ENCODE assay signal across 8 mouse cellular contexts in the genomic region with DNA sequence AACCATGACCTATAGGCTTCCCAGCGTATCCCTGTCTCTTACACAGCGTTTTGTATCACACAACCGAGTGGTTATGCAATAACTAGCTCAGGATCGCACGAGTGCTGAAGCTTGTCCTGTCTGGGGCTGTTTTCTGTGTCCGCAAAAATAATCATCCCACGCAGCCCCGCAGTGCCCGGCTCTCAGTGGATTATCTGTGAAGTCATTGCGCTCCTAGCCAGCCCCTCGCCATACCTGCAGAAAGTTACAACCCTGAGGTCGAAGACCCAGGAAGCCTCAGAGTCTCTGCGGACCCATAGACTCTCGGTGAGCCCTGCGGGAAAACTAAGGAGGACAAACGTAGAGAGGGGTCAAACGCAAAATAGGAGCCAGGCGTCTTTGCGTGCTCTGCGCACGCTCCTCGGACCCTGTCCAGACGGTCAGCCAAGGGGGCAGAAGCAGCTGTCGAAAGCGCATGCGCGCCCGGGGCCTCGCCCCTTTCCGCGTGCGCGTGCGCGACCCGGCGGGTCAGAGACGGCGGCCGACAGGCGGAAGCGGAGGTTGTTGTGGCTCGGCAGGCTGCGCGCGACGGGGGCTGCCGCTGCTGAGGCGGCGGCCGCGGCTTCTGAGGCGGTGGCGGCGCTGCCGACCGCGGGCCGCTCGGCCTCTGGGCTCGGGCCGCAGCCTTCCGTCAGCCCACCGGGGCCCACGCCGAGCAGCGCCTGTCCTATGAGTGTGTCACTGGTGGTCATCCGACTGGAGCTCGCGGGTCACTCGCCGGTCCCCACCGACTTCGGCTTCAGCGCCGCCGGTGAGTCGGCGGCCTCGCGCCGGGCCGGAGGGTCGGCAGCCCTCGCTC. TPM values are rescaled to one million over a fixed set of nuclear protein-coding genes. Genes with fewer than 3 reads are reported as not detected.
DNase-seq lines count a peak whose midpoint lies in the region; ATAC-seq lines count a peak whose summit lies in the region.

A gene (minus strand): TSS at position 456 of the 838 bp plus-strand sequence.
A gene (plus strand): TSS at position 505 of the 838 bp plus-strand sequence.

- WGBS in forebrain, embryonic 11.5 days: 2% methylated on average over 63 of the region's 85 CpGs
- 1% methylated on average over 82 of the region's 85 CpGs for WGBS in heart, embryonic 16.5 days
- under 1% methylated on average over 82 of the region's 85 CpGs for WGBS in liver, embryonic 15.5 days (ENCODE audit: insufficient replicate concordance)
- WGBS in neural tube, embryonic 12.5 days: 1% methylated on average over 82 of the region's 85 CpGs

- H3K4me1 ChIP-seq in forebrain, embryonic 11.5 days (replicated peaks; ENCODE audit: control insufficient read depth, insufficient read depth, low read length): peaks cover 6% of the 10 kb centered on the region; the same call in 1 of the 2 replicates
- peaks cover 10% of the 10 kb centered on the region for H3K4me1 ChIP-seq in heart, embryonic 16.5 days (ENCODE audit: control insufficient read depth, insufficient read depth, low read length)
- peaks cover 29% of the 10 kb centered on the region for H3K4me1 ChIP-seq in liver, embryonic 15.5 days (replicated peaks)
- peaks cover 11% of the 10 kb centered on the region for H3K4me1 ChIP-seq in neural tube, embryonic 12.5 days

- peak within 1 kb of the TSS; percentile 93 for H3K9ac ChIP-seq in forebrain, embryonic 11.5 days (ENCODE audit: low read length)
- H3K9ac ChIP-seq in heart, embryonic 16.5 days (ENCODE audit: low read length): peak within 1 kb of the TSS; percentile 93
- peak within 1 kb of the TSS; percentile 98 for H3K9ac ChIP-seq in liver, embryonic 15.5 days
- H3K9ac ChIP-seq in neural tube, embryonic 12.5 days: peak within 1 kb of the TSS; percentile 93

- peak; percentile 80 for ATAC-seq in forebrain, embryonic 11.5 days (replicated peaks; ENCODE audit: low FRiP score)
- ATAC-seq in heart, embryonic 16.5 days (replicated peaks; ENCODE audit: extremely low read depth, insufficient read depth, low FRiP score): peak; percentile 88
- peak; percentile 84 for ATAC-seq in liver, embryonic 15.5 days (ENCODE audit: insufficient read depth)
- peak; percentile 62 for ATAC-seq in neural tube, embryonic 12.5 days (ENCODE audit: low FRiP score, low read depth)

- H3K27ac ChIP-seq in forebrain, embryonic 11.5 days (ENCODE audit: low read depth, low read length): 0 out of 2 replicates have a peak within 1 kb of the TSS, but pooled peaks have one; percentile 15
- peak within 1 kb of the TSS; percentile 74 for H3K27ac ChIP-seq in heart, embryonic 16.5 days (ENCODE audit: low read length)
- peak within 1 kb of the TSS; percentile 83 for H3K27ac ChIP-seq in liver, embryonic 15.5 days (replicated peaks)
- H3K27ac ChIP-seq in neural tube, embryonic 12.5 days: 0 out of 2 replicates have a peak within 1 kb of the TSS, but pooled peaks have one; percentile 50

- H3K36me3 ChIP-seq in forebrain, embryonic 11.5 days (ENCODE audit: control insufficient read depth, insufficient read depth, low read length): no peaks in the 10 kb centered on the region; the same call in 1 of the 2 replicates
- H3K36me3 ChIP-seq in heart, embryonic 16.5 days (ENCODE audit: control insufficient read depth, insufficient read depth): peaks cover 23% of the 10 kb centered on the region
- H3K36me3 ChIP-seq in liver, embryonic 15.5 days (replicated peaks): peaks cover 37% of the 10 kb centered on the region
- H3K36me3 ChIP-seq in neural tube, embryonic 12.5 days: peaks cover 25% of the 10 kb centered on the region

- no peaks in the 10 kb centered on the region for H3K27me3 ChIP-seq in forebrain, embryonic 11.5 days (ENCODE audit: control insufficient read depth, insufficient read depth, low read length)
- no peaks in the 10 kb centered on the region for H3K27me3 ChIP-seq in heart, embryonic 16.5 days (ENCODE audit: control insufficient read depth, insufficient read depth, low read length)
- H3K27me3 ChIP-seq in liver, embryonic 15.5 days: no peaks in the 10 kb centered on the region
- H3K27me3 ChIP-seq in neural tube, embryonic 12.5 days (replicated peaks): no peaks in the 10 kb centered on the region

- peak within 1 kb of the TSS; percentile 94 for H3K4me3 ChIP-seq in forebrain, embryonic 11.5 days (ENCODE audit: low read depth, low read length)
- H3K4me3 ChIP-seq in heart, embryonic 16.5 days (ENCODE audit: low read length): peak within 1 kb of the TSS; percentile 91
- H3K4me3 ChIP-seq in liver, embryonic 15.5 days (replicated peaks): peak within 1 kb of the TSS; percentile 96
- H3K4me3 ChIP-seq in neural tube, embryonic 12.5 days: peak within 1 kb of the TSS; percentile 86

- peak within 1 kb of the TSS; percentile 87 for H3K4me2 ChIP-seq in forebrain, embryonic 11.5 days (ENCODE audit: low read depth, low read length, severe bottlenecking)
- H3K4me2 ChIP-seq in heart, embryonic 16.5 days (ENCODE audit: low read depth, low read length): peak within 1 kb of the TSS; percentile 90
- peak within 1 kb of the TSS; percentile 94 for H3K4me2 ChIP-seq in liver, embryonic 15.5 days
- peak within 1 kb of the TSS; percentile 88 for H3K4me2 ChIP-seq in neural tube, embryonic 12.5 days (replicated peaks)

- DNase-seq in CD8-positive naive resting alpha-beta T cell, adult 2 months (ENCODE audit: low read depth in 2 of 2, low spot score in 2 of 2): peak; percentile 85
- peak; percentile 82 for DNase-seq in c-Kit-positive CD71-negative TER-119-negative erythroid progenitor cells, embryonic 14.5 days (ENCODE audit: low read depth)
- DNase-seq in forebrain, embryonic 11.5 days (ENCODE audit: low spot score): peak; percentile 97
- peak; percentile 94 to 96 for DNase-seq in kidney, postnatal 36 days
- DNase-seq in telencephalon, adult 2 months (ENCODE audit: low read depth, low spot score): peak; percentile 67

- no peaks in the 10 kb centered on the region for H3K9me3 ChIP-seq in forebrain, embryonic 11.5 days (ENCODE audit: control insufficient read depth, low read length)
- no peaks in the 10 kb centered on the region for H3K9me3 ChIP-seq in heart, embryonic 16.5 days (replicated peaks; ENCODE audit: control insufficient read depth, low read length)
- H3K9me3 ChIP-seq in liver, embryonic 15.5 days (replicated peaks): no peaks in the 10 kb centered on the region
- H3K9me3 ChIP-seq in neural tube, embryonic 12.5 days: no peaks in the 10 kb centered on the region

RNA-seq across cellular contexts. Expression of the first gene that starts in this region (rescaled TPM):
- polyA plus RNA-seq in forebrain, embryonic 11.5 days (2014; fragmentation: Nextera tagmentation; extraction: Ambion mirVana): 1.9 TPM in 2 replicates
- polyA plus RNA-seq in heart, embryonic 16.5 days (2015; fragmentation: Nextera tagmentation; extraction: Ambion mirVana): 2.2 and 2.6 TPM in 2 replicates
- polyA plus RNA-seq in liver, embryonic 15.5 days (2015; fragmentation: Nextera tagmentation; extraction: Ambion mirVana): 3.2 and 4.0 TPM in 2 replicates
- 1.7 and 2.0 TPM in 2 replicates for polyA plus RNA-seq in neural tube, embryonic 12.5 days (2016; fragmentation: Nextera tagmentation; extraction: Ambion mirVana)

RNA-seq across cellular contexts. Expression of the second gene that starts in this region (rescaled TPM):
- polyA plus RNA-seq in forebrain, embryonic 11.5 days (2014; fragmentation: Nextera tagmentation; extraction: Ambion mirVana): 45.5 and 48.1 TPM in 2 replicates
- 29.0 and 30.0 TPM in 2 replicates for polyA plus RNA-seq in heart, embryonic 16.5 days (2015; fragmentation: Nextera tagmentation; extraction: Ambion mirVana)
- polyA plus RNA-seq in liver, embryonic 15.5 days (2015; fragmentation: Nextera tagmentation; extraction: Ambion mirVana): 22.1 and 27.5 TPM in 2 replicates
- 52.9 and 55.4 TPM in 2 replicates for polyA plus RNA-seq in neural tube, embryonic 12.5 days (2016; fragmentation: Nextera tagmentation; extraction: Ambion mirVana)

Comparison
In these comparisons a context has a peak if more than half of its experiments do, and no peak if none do; other contexts are left out.
1. Peak in every context shown above with its lines: DNase-seq, ATAC-seq, H3K4me3 ChIP-seq and H3K27ac ChIP-seq.
2. H3K27ac ChIP-seq: peak in every context shown above with its lines; median percentile 83 in liver, embryonic 15.5 days; 74 in heart, embryonic 16.5 days; 50 in neural tube, embryonic 12.5 days; 15 in forebrain, embryonic 11.5 days.